Mouse (Mus musculus) cerebellum, adult 9-10 months (tissue): ENCODE data around the gene Cep83.
A peak's percentile ranks its signal among the peaks of the same experiment; 100 is the strongest.

Experiments used
- DNase-seq: peaks from one replicate; pipeline ENCODE4 v3.0.0; 2022

Cep83 gene

GRCm38 (mm10) chr10:94827890-94828733 lies 139.7 kb downstream of the Cep83 start:
- no peak for DNase-seq

GRCm38 (mm10) chr10:94828734-94829230 lies 140.3 kb downstream of the Cep83 start:
- DNase-seq, result no peak

- DNase-seq, result peak; percentile 45
Observed at GRCm38 (mm10) chr10:94829407-94829806, 141.0 kb downstream of the Cep83 start.

- DNase-seq, result no peak
Observed at GRCm38 (mm10) chr10:94835874-94836273, 147.4 kb downstream of the Cep83 start.
